Mouse (Mus musculus) MEL (cell line): Measurements from ENCODE around the gene Epb41. TPM values are rescaled to one million over a fixed set of nuclear protein-coding genes. Genes with fewer than 3 reads are reported as not detected.

Experiments used
- DNase-seq: peaks from one replicate; pipeline ENCODE4 v3.0.0; 2011; ENCODE audit warnings: low read depth, low spot score
- H3K27ac ChIP-seq: 2 replicates; pipeline ENCODE4 v1.5.1; 2012; ENCODE audit warnings: low read depth, mild to moderate bottlenecking, control low read depth, low read length, moderate library complexity; ENCODE audit not compliant: control insufficient read depth
- H3K27me3 ChIP-seq, 2 experiments: fragments of 150-350 bp in 1 of 2; sonication (generic) in 1 of 2; 2 replicates each; pipeline ENCODE4 v1.6.1; 2012; ENCODE audit warnings: low read length in 2 of 2, mild to moderate bottlenecking in 2 of 2, improper control_type of control experiment in 1 of 2, moderate library complexity in 1 of 2; ENCODE audit not compliant: insufficient read depth in 2 of 2, control insufficient read depth in 1 of 2
- H3K36me3 ChIP-seq, 2 experiments: 2 replicates each; pipeline ENCODE4 v1.6.1; 2012 to 2014; ENCODE audit warnings: low read length in 2 of 2, improper control_type of control experiment in 1 of 2, inconsistent platforms in 1 of 2, mild to moderate bottlenecking in 1 of 2; ENCODE audit not compliant: insufficient read depth in 2 of 2, control insufficient read depth in 1 of 2
- H3K4me1 ChIP-seq, 2 experiments: fragments of 150-350 bp in 1 of 2; sonication (generic) in 1 of 2; 2 replicates each; pipeline ENCODE4 v1.6.1; 2012; ENCODE audit warnings: low read length in 2 of 2, improper control_type of control experiment in 1 of 2, mild to moderate bottlenecking in 1 of 2; ENCODE audit not compliant: insufficient read depth in 2 of 2, control insufficient read depth in 1 of 2
- H3K4me3 ChIP-seq, 2 experiments: fragments of 150-350 bp in 1 of 2; sonication (generic) in 1 of 2; 2 replicates each; pipeline ENCODE4 v1.5.1; 2012; ENCODE audit warnings: low read depth in 2 of 2, low read length in 2 of 2, mild to moderate bottlenecking in 2 of 2, moderate library complexity in 2 of 2, control low read depth in 1 of 2, improper control_type of control experiment in 1 of 2; ENCODE audit not compliant: control insufficient read depth in 1 of 2, insufficient read depth in 1 of 2
- H3K79me2 ChIP-seq: 2 replicates; pipeline ENCODE4 v1.6.1; 2012; ENCODE audit warnings: mild to moderate bottlenecking, low read length, moderate library complexity; ENCODE audit not compliant: control insufficient read depth, poor library complexity, insufficient read depth
- H3K9ac ChIP-seq: 2 replicates; pipeline ENCODE4 v1.6.1; 2012; ENCODE audit warnings: low read depth, mild to moderate bottlenecking, control low read depth, low read length, moderate library complexity; ENCODE audit not compliant: control insufficient read depth, poor library complexity, severe bottlenecking
- H3K9me3 ChIP-seq: fragments of 150-350 bp; sonication (generic); replicated peaks from 2 replicates; pipeline ENCODE4 v1.6.1; 2012; ENCODE audit warnings: mild to moderate bottlenecking, low read length, improper control_type of control experiment, moderate library complexity; ENCODE audit not compliant: insufficient read depth
- BHLHE40 ChIP-seq: IDR thresholded peaks from 2 replicates; pipeline ENCODE4 v1.6.1; 2012; ENCODE audit warnings: low read depth, mild to moderate bottlenecking, inconsistent platforms, low read length, improper control_type of control experiment, borderline replicate concordance
- CHD1 ChIP-seq: IDR thresholded peaks from 2 replicates; pipeline ENCODE4 v1.6.1; 2012; ENCODE audit warnings: low read depth, mild to moderate bottlenecking, inconsistent platforms, low read length, improper control_type of control experiment
- CHD2 ChIP-seq: IDR thresholded peaks from 2 replicates; pipeline ENCODE4 v1.6.1; 2011; ENCODE audit warnings: low read length, improper control_type of control experiment
- CTCF ChIP-seq, 3 experiments: IDR thresholded peaks in 2 of 3; conservative IDR thresholded peaks in 1 of 3; 2 replicates each; pipeline ENCODE4 v1.5.1; 2011 to 2012; ENCODE audit warnings: low read length in 3 of 3, low read depth in 2 of 3, mild to moderate bottlenecking in 2 of 3, improper control_type of control experiment in 1 of 3, inconsistent platforms in 1 of 3, mixed read lengths in 1 of 3, moderate library complexity in 1 of 3; ENCODE audit not compliant: control insufficient read depth in 1 of 3, insufficient read depth in 1 of 3, poor library complexity in 1 of 3, severe bottlenecking in 1 of 3
- ETS1 ChIP-seq: IDR thresholded peaks from 2 replicates; pipeline ENCODE4 v1.6.1; 2012; ENCODE audit warnings: low read depth, mild to moderate bottlenecking, inconsistent platforms, low read length, improper control_type of control experiment, moderate library complexity
- GABPA ChIP-seq: IDR thresholded peaks from 2 replicates; pipeline ENCODE4 v1.6.1; 2012; ENCODE audit warnings: low read depth, mild to moderate bottlenecking, inconsistent platforms, low read length, improper control_type of control experiment, moderate library complexity
- KAT2A ChIP-seq: conservative IDR thresholded peaks from 2 replicates; pipeline ENCODE4 v1.6.1; 2012; ENCODE audit warnings: low read depth, low read length, improper control_type of control experiment, inconsistent platforms
- MAFK ChIP-seq: IDR thresholded peaks from 2 replicates; pipeline ENCODE4 v1.6.1; 2011; ENCODE audit warnings: low read depth, mild to moderate bottlenecking, low read length, improper control_type of control experiment, borderline replicate concordance
- MXI1 ChIP-seq: IDR thresholded peaks from 2 replicates; pipeline ENCODE4 v1.6.1; 2011; ENCODE audit warnings: mild to moderate bottlenecking, low read depth, low read length, improper control_type of control experiment
- MYC ChIP-seq: IDR thresholded peaks from 2 replicates; pipeline ENCODE4 v1.6.1; 2011; ENCODE audit warnings: low read depth, mild to moderate bottlenecking, low read length, improper control_type of control experiment, moderate library complexity
- POLR2AphosphoS2 ChIP-seq: IDR thresholded peaks from 2 replicates; pipeline ENCODE4 v1.6.1; 2011; ENCODE audit warnings: low read length, improper control_type of control experiment
- POLR2AphosphoS5 ChIP-seq: IDR thresholded peaks from 2 replicates; pipeline ENCODE4 v1.6.1; 2012; ENCODE audit warnings: low read depth, borderline replicate concordance, mild to moderate bottlenecking, inconsistent platforms, low read length, moderate library complexity, mixed read lengths
- RAD21 ChIP-seq: IDR thresholded peaks from 2 replicates; pipeline ENCODE4 v1.6.1; 2011; ENCODE audit warnings: mild to moderate bottlenecking, low read depth, low read length, improper control_type of control experiment
- SMC3 ChIP-seq: IDR thresholded peaks from 2 replicates; pipeline ENCODE4 v1.6.1; 2011; ENCODE audit warnings: low read depth, low read length, improper control_type of control experiment
- TBP ChIP-seq: IDR thresholded peaks from 2 replicates; pipeline ENCODE4 v1.8.0; 2011; ENCODE audit warnings: low read depth, low read length, improper control_type of control experiment
- TCF12 ChIP-seq: IDR thresholded peaks from 2 replicates; pipeline ENCODE4 v1.6.1; 2014; ENCODE audit warnings: low read depth, mild to moderate bottlenecking, inconsistent platforms, low read length, improper control_type of control experiment, moderate library complexity
- UBTF ChIP-seq: IDR thresholded peaks from 2 replicates; pipeline ENCODE4 v1.6.1; 2012; ENCODE audit warnings: low read depth, mild to moderate bottlenecking, inconsistent platforms, low read length, improper control_type of control experiment, moderate library complexity, borderline replicate concordance; ENCODE audit not compliant: insufficient read depth
- ZC3H11A ChIP-seq: IDR thresholded peaks from 2 replicates; pipeline ENCODE4 v1.6.1; 2012; ENCODE audit warnings: low read depth, mild to moderate bottlenecking, inconsistent platforms, low read length, improper control_type of control experiment
- ZMIZ1 ChIP-seq: IDR thresholded peaks from 2 replicates; pipeline ENCODE4 v1.6.1; 2012; ENCODE audit warnings: low read depth, mild to moderate bottlenecking, inconsistent platforms, low read length, improper control_type of control experiment, moderate library complexity
- polyA plus RNA-seq, 2 experiments: library from polyadenylated mRNA; stranded (reverse) in 1 of 2; unstranded in 1 of 2; fragments of >175 nt in 1 of 2; fragments of >200 nt in 1 of 2; gene quantifications; 2 replicates each; pipeline versions ENCODE4 v1.2.1 to v1.2.4; 2012; ENCODE audit warnings: low replicate concordance in 2 of 2, low read depth in 1 of 2; ENCODE audit not compliant: insufficient read length in 2 of 2, insufficient read depth in 1 of 2, missing spikeins in 1 of 2
- total RNA-seq: library from RNA; depleted of rRNA; stranded (reverse); fragments of 300-350 nt; gene quantifications from 2 replicates; pipeline ENCODE4 v1.2.3, GENCODE M21; 2012

Epb41 gene
- total and polyA plus RNA-seq, 3 experiments: 36.5 to 115 (median 44.3) TPM

- TF ChIP-seq MXI1: no peak
- no peak for TF ChIP-seq TCF12
Measured at GRCm38 (mm10) chr4:131911521-131911920, 163.6 kb downstream of the Epb41 start (continued).

GRCm38 (mm10) chr4:131910237-131910994 is 164.7 kb downstream of the Epb41 start:
- Histone ChIP-seq H3K27ac (no peak overlapping the region), H3K9me3 (no peaks in the 10 kb centered on the region), H3K36me3 (no peaks in the 10 kb centered on the region), H3K27me3 (no peaks in the 10 kb centered on the region), H3K4me3 (no peak overlapping the region), H3K79me2 (no peaks in the 10 kb centered on the region), H3K9ac (no peak overlapping the region), H3K4me1 (no peaks in the 10 kb centered on the region)
- DNase-seq: no peak
- TF ChIP-seq MXI1: no peak
- TF ChIP-seq ZMIZ1: no peak
- TF ChIP-seq ETS1: no peak
- TF ChIP-seq CHD1: no peak
- no peak for TF ChIP-seq BHLHE40
- no peak for TF ChIP-seq KAT2A
- no peak for TF ChIP-seq ZC3H11A

GRCm38 (mm10) chr4:131907912-131908311 is 167.2 kb downstream of the Epb41 start:
- no peaks in the 10 kb centered on the region for H3K9me3 ChIP-seq
- DNase-seq: peak; percentile 43
- no peak overlapping the region for H3K9ac ChIP-seq
- TF ChIP-seq MXI1 (no peak), UBTF (no peak), GABPA (no peak), SMC3 (peak; percentile 54), ZC3H11A (0 out of 2 replicates have a peak, but pooled peaks have one; percentile 25), TBP (no peak), MAFK (no peak), CHD2 (no peak), MYC (no peak), POLR2AphosphoS2 (no peak), CTCF (IDR thresholded peaks at IDR 0.05 in 2 of 3, conservative IDR thresholded peaks at IDR 0.05 in 1 of 3; ENCODE audit: control insufficient read depth in 1 of 3, insufficient read depth in 1 of 3, low read depth in 2 of 3, low read length in 3 of 3, poor library complexity in 1 of 3, severe bottlenecking in 1 of 3) (peak; percentile 61 to 67 (median 66)), RAD21 (peak; percentile 58), POLR2AphosphoS5 (no peak)
- no peaks in the 10 kb centered on the region for H3K27me3 ChIP-seq
- H3K36me3 ChIP-seq: no peaks in the 10 kb centered on the region
- no peak overlapping the region for H3K4me3 ChIP-seq
- no peak overlapping the region for H3K27ac ChIP-seq
- no peaks in the 10 kb centered on the region for H3K4me1 ChIP-seq
- no peaks in the 10 kb centered on the region for H3K79me2 ChIP-seq
